Mouse (Mus musculus): ENCODE measurements around the gene Thrsp.

DNA sequence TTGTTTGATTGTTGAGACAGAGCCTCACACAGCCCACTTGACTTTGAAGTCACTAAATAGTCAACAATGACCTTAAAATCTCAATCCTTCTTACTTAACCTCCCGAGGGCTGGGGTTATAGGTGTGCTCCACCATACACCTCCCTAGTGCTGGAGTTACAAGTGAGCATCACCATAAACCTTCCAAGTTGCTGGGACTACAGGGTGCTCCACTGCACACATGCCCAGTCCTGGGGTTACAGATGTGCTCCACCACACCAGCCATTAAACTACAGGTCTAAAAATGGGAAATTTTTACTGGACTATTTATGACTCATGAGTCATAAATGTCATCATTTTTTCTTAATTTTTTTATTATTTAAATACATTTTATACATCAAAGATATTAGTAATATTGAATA lies 51.6 kb downstream of the Thrsp start:
- TF ChIP-seq CTCF (IDR thresholded peaks at IDR 0.05; ENCODE audit: borderline replicate concordance, insufficient read depth, low read depth, low read length) (no peak), POLR2A (IDR thresholded peaks at IDR 0.05; ENCODE audit: borderline replicate concordance, insufficient read depth, low read length) (no peak)
